Mouse (Mus musculus): Measurements from ENCODE around the gene Zdhhc20.
"Not testable (repeated sequence)": the region's sequence is repeated elsewhere in the genome, so short reads cannot be mapped to it uniquely, and the experiment has no call there.

GRCm38 (mm10) chr14:57856037-57856436, 34.0 kb downstream of the Zdhhc20 start:
- TF ChIP-seq CTCF (IDR thresholded peaks at IDR 0.05; ENCODE audit: low read depth, low read length); POLR2A (IDR thresholded peaks at IDR 0.05; ENCODE audit: insufficient read depth, low read length): not testable (repeated sequence)

Data from ES-Bruce4 (cell line).